Mouse (Mus musculus) cerebellum, postnatal 4 days (tissue): ENCODE results near the gene Map3k4.

Experiments
- DNase-seq, 2 experiments: peaks; one replicate each; pipeline ENCODE4 v3.0.0; 2022; ENCODE audit warnings: low spot score in 2 of 2, mixed read lengths in 1 of 2

Gene Map3k4

GRCm38 (mm10) chr17:12318663-12319201 lies at the start of gene Map3k4:
Map3k4 (minus strand) TSS chr17:12318796.
- DNase-seq = peak; percentile 91 to 95

- DNase-seq = peak; percentile 38 to 65
Observed at GRCm38 (mm10) chr17:12367373-12367930, 48.9 kb upstream of the Map3k4 start.

- DNase-seq = peak in 1 of 2 experiments; percentile 16
Observed at GRCm38 (mm10) chr17:12364426-12364735, 45.8 kb upstream of the Map3k4 start.

- no peak for DNase-seq
Observed at GRCm38 (mm10) chr17:12363601-12364425, 45.2 kb upstream of the Map3k4 start.

- DNase-seq = no peak
Observed at GRCm38 (mm10) chr17:12359876-12360275, 41.3 kb upstream of the Map3k4 start.

GRCm38 (mm10) chr17:12352781-12353180 lies 34.2 kb upstream of the Map3k4 start:
- DNase-seq = no peak

GRCm38 (mm10) chr17:12351564-12351963 lies 33.0 kb upstream of the Map3k4 start:
- DNase-seq = no peak

- DNase-seq = no peak
Observed at GRCm38 (mm10) chr17:12347462-12347861, 28.9 kb upstream of the Map3k4 start.

GRCm38 (mm10) chr17:12343702-12344376 lies 25.2 kb upstream of the Map3k4 start:
- no peak for DNase-seq

GRCm38 (mm10) chr17:12337156-12337555 lies 18.6 kb upstream of the Map3k4 start:
- DNase-seq = no peak

GRCm38 (mm10) chr17:12336073-12336868 lies 17.7 kb upstream of the Map3k4 start:
- no peak for DNase-seq

GRCm38 (mm10) chr17:12335115-12335514 lies 16.5 kb upstream of the Map3k4 start:
- no peak for DNase-seq

GRCm38 (mm10) chr17:12327847-12328518 lies 9.4 kb upstream of the Map3k4 start:
- DNase-seq = peak in 1 of 2 experiments; percentile 24

GRCm38 (mm10) chr17:12319786-12320185 lies 1.2 kb upstream of the Map3k4 start:
- DNase-seq = no peak

- DNase-seq = no peak
Observed at GRCm38 (mm10) chr17:12317954-12318651, 493 bp downstream of the Map3k4 start.

- DNase-seq = no peak
Observed at GRCm38 (mm10) chr17:12317607-12317953, 1.0 kb downstream of the Map3k4 start.

GRCm38 (mm10) chr17:12316251-12316650 lies 2.3 kb downstream of the Map3k4 start:
- DNase-seq = no peak

GRCm38 (mm10) chr17:12312248-12312647 lies 6.3 kb downstream of the Map3k4 start:
- peak in 1 of 2 experiments; percentile 1 for DNase-seq

- DNase-seq = no peak
Observed at GRCm38 (mm10) chr17:12309493-12309892, 9.1 kb downstream of the Map3k4 start.

- DNase-seq = peak in 1 of 2 experiments; percentile 13
Observed at GRCm38 (mm10) chr17:12309059-12309458, 9.5 kb downstream of the Map3k4 start.
